Mouse (Mus musculus) layer of hippocampus, postnatal 25 days (tissue): ENCODE data around the gene Spsb2. TPM values are rescaled to one million over a fixed set of nuclear protein-coding genes. Genes with fewer than 3 reads are reported as not detected.
A peak's percentile ranks its signal among the peaks of the same experiment; 100 is the strongest.
"Not testable (repeated sequence)": the region's sequence is repeated elsewhere in the genome, so short reads cannot be mapped to it uniquely, and the experiment has no call there.

Source experiments
- DNase-seq, 2 experiments: peaks; one replicate each; pipeline ENCODE4 v3.0.0; 2022; ENCODE audit warnings: mixed read lengths in 2 of 2, low spot score in 1 of 2; ENCODE audit errors: extremely low spot score in 1 of 2
- total RNA-seq, 2 experiments: library from RNA; stranded (reverse); gene quantifications; 2 replicates each; pipeline ENCODE4 v1.2.3; 2021

Spsb2 gene
- total RNA-seq, 2 experiments from 2014 or later = 4.5 to 6.0 TPM

- no peak for DNase-seq
Measured at GRCm38 (mm10) chr6:124796200-124796599, 12.3 kb upstream of the Spsb2 start.

GRCm38 (mm10) chr6:124802400-124802799 is 6.1 kb upstream of the Spsb2 start:
- DNase-seq = not testable (repeated sequence)

GRCm38 (mm10) chr6:124803061-124803460 is 5.4 kb upstream of the Spsb2 start:
- DNase-seq = no peak

- DNase-seq = not testable (repeated sequence)
Measured at GRCm38 (mm10) chr6:124803691-124804090, 4.8 kb upstream of the Spsb2 start.

- DNase-seq = no peak
Measured at GRCm38 (mm10) chr6:124804341-124804740, 4.1 kb upstream of the Spsb2 start.

- DNase-seq = peak; percentile 91 to 96
Measured at GRCm38 (mm10) chr6:124805341-124806321, 2.8 kb upstream of the Spsb2 start.

- DNase-seq = no peak
Measured at GRCm38 (mm10) chr6:124806446-124807140, 1.9 kb upstream of the Spsb2 start.

- no peak for DNase-seq
Measured at GRCm38 (mm10) chr6:124807366-124807765, 1.1 kb upstream of the Spsb2 start.

GRCm38 (mm10) chr6:124807986-124808357 is 489 bp upstream of the Spsb2 start:
- no peak for DNase-seq

- peak; percentile 53 to 61 for DNase-seq
Measured at GRCm38 (mm10) chr6:124809052-124809774, 752 bp downstream of the Spsb2 start.

GRCm38 (mm10) chr6:124809775-124810538 is 1.5 kb downstream of the Spsb2 start:
- no peak for DNase-seq

GRCm38 (mm10) chr6:124810566-124811402 is 2.3 kb downstream of the Spsb2 start:
- DNase-seq = not testable (repeated sequence)

GRCm38 (mm10) chr6:124811403-124811665 is 2.9 kb downstream of the Spsb2 start:
- DNase-seq = no peak

GRCm38 (mm10) chr6:124811701-124812560 is 3.5 kb downstream of the Spsb2 start:
- no peak for DNase-seq

- DNase-seq = no peak
Measured at GRCm38 (mm10) chr6:124812848-124813247, 4.4 kb downstream of the Spsb2 start.

- DNase-seq = peak; percentile 49 to 58
Measured at GRCm38 (mm10) chr6:124813496-124813895, 5.0 kb downstream of the Spsb2 start.

GRCm38 (mm10) chr6:124813933-124814332 is 5.5 kb downstream of the Spsb2 start, which contains the start of gene Tpi1:
Gene Tpi1, minus strand, starts transcription at chr6:124814296.
- peak; percentile 78 to 79 for DNase-seq

GRCm38 (mm10) chr6:124814448-124814847 is 6.0 kb downstream of the Spsb2 start:
- peak in 1 of 2 experiments; percentile 21 for DNase-seq
